Mouse (Mus musculus): ENCODE results near the gene Klhl21. TPM values are rescaled to one million over a fixed set of nuclear protein-coding genes. Genes with fewer than 3 reads are reported as not detected.

The Klhl21 gene
- 10 to 100 TPM; 17.8 to 21.4 TPM for total RNA-seq (2021)
- long read RNA-seq, experiment 1, transcript Klhl21-201 (4 exons, 3,986 nt): major isoform, 9 of 17 reads
- long read RNA-seq, experiment 1, partial matches to known transcripts: 8 of 17 reads
- long read RNA-seq, experiment 1, other reads (novel, unspliced or antisense): 0 of 17 reads
- long read RNA-seq, experiment 2, partial matches to known transcripts: 6 of 10 reads
- long read RNA-seq, experiment 2, other reads (novel, unspliced or antisense): 0 of 10 reads

DNA sequence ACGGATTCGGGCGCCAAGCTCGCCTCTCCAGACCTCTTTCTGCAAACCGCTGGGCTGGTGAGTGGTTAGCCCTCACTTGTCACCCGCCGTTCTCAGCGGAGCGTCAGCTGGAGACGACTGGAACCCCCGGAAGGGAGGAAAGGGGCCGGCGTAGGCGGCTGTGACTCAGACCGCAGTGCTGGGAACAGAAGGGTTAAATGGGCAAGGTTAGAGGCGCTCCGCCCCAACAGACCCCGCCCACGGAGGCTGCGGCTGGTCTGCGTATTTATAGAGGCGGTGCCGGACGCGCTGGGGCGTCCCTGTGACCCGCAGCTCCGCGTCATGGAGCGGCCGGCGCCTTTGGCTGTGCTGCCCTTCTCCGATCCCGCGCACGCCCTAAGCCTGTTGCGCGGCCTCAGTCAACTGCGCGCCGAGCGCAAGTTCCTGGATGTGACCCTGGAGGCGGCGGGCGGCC, at the start of gene Klhl21:
Gene Klhl21, plus strand, starts transcription at position 182 of the 454 bp plus-strand sequence.
- peak; percentile 97 for DNase-seq

GRCm38 (mm10) chr4:151959849-151960512, 48.6 kb upstream of the Klhl21 start:
- DNase-seq: no peak

- no peak for DNase-seq
Measured at GRCm38 (mm10) chr4:151960513-151960854, 48.1 kb upstream of the Klhl21 start.

- no peak for DNase-seq
Measured at GRCm38 (mm10) chr4:151962817-151963216, 45.8 kb upstream of the Klhl21 start.

GRCm38 (mm10) chr4:151968204-151968921, 40.2 kb upstream of the Klhl21 start:
- no peak for DNase-seq

DNA sequence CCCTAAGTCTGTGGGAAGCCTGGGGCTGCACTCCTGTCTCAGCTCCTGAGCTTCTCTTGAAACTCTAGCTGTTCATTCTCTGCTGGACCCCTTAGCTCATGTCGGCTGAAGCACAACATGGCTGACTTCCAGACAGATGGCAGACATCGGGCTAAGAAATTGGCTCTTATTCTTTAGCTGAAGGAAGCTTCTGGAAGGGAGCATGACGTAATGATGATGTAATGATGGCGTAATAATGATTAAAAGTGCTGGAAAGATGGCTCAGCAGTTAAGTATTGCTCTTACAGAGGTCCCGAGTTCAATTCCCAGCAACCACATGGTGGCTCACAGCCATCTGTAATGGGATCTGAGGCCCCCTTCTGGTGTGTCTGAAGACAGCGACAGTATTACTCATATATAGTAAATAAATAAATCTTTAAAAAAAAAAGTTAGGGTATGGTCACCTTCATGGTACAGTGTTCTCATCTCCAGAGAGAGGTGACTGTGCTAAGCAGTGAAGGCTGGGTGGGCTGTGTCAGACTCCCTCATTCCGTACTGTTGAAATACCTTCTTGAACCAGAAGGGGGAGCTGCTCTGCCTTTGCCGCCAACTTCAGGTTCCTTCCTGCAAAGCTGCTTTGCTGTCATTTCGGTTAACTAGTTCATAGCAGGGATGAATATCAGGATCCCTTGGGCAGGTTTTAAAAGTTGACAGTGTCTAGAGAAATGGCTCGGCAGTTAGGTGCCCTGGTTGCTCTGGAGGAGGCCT, 36.2 kb upstream of the Klhl21 start:
- peak; percentile 35 for DNase-seq

- DNase-seq: peak; percentile 58
Measured at GRCm38 (mm10) chr4:151975441-151975840, 33.2 kb upstream of the Klhl21 start.

DNA sequence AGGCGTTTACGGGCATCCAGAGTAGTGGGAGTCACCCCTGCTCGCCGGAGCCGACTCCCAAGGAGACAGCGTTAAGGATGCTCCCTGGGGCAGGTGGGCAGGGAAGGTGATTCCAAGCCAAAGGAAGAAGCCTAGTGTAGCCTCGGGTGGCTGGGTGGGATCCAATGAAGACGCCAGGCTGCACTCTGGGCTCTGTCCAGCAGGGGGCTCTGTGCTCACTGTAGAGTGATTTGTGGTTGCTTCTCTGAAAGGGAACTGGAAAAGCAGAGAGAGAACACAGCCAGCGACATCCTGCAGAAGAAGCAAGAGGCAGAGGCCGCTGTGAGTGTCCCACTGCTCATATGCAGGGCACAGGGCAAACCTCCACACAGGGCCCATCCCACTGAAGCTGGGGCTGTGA, 30.9 kb upstream of the Klhl21 start:
- peak; percentile 92 for DNase-seq

- DNase-seq: no peak
Measured at GRCm38 (mm10) chr4:151980699-151981098, 27.9 kb upstream of the Klhl21 start.

DNA sequence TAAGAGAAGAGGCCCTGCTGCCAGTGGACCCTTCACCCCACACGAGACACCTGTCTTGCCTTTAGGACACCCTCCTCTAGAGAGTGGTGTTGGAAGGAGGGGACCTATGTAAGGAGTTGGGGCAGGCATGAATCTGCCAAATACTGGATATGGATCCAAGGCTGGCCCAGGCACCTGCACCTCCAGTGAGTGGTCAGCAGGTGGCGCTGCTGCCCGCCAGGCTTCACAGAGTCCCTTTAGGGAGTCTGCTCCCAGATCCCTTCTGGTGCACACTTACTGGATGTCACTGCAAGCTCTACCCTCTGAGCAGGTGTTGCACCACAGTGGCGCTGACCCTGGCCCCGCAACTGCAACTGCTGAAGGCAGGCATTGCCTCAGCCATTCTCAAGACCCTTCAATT, 27.2 kb upstream of the Klhl21 start:
- DNase-seq: peak; percentile 92

DNA sequence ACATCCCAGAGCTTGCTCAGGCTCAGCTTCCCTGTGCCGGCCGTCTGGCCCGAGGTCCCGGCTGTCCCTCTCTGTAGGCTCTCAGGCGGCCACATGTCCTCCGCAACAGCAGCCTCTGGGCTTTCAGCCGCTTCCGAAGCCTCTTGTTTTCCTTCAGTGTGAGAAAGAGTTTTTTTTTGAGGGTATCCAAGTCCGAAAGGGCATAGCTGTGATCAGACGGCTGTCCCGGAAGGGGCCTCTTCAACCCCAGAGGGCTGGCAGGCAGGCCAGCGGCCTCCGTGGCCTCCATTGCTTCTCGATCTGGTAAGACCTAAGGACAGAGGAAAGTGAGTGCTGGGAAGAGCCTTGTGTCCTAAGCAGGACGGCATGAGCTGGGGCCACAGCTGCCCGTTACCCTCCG, 25.6 kb upstream of the Klhl21 start:
- no peak for DNase-seq

- peak; percentile 37 for DNase-seq
Measured at GRCm38 (mm10) chr4:151983560-151983959, 25.0 kb upstream of the Klhl21 start.

GRCm38 (mm10) chr4:151985886-151986285, 22.7 kb upstream of the Klhl21 start:
- no peak for DNase-seq

DNA sequence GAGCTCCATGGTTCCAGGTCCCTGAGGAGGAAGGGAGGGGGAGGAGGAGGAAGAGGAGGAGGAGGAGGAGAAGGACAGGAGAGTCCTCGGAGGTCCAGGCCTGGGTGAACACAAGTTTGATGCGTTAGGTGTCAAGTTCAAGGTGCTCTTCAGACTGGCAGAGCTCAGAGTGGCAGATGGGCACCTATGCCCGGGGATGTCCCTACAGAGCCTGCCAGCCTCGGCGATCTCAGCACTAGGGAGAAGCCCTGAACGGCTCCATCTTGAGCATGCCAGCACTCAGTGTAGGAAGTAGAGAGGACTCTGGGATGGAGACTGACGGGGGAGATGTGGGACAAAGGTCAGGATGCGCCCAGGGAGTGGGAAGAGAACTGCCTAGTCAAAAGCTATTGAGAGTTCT, 22.0 kb upstream of the Klhl21 start:
- DNase-seq: no peak

DNA sequence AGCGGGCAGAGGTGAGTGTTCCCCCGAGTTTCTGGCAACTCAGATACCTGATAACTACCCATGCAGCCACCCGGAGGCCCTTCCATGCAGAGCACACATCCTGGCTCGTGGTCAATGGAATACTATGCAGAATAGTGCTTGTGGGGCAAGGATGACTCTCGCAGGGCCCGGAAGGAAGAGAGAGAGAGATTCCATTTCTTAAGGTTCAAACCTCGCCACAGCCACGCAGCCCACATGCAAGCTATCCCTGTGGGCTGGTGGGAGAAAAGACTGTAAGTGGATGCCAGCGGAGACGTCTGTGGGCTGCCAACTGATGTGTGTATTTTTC, 20.6 kb upstream of the Klhl21 start:
- DNase-seq: no peak

DNA sequence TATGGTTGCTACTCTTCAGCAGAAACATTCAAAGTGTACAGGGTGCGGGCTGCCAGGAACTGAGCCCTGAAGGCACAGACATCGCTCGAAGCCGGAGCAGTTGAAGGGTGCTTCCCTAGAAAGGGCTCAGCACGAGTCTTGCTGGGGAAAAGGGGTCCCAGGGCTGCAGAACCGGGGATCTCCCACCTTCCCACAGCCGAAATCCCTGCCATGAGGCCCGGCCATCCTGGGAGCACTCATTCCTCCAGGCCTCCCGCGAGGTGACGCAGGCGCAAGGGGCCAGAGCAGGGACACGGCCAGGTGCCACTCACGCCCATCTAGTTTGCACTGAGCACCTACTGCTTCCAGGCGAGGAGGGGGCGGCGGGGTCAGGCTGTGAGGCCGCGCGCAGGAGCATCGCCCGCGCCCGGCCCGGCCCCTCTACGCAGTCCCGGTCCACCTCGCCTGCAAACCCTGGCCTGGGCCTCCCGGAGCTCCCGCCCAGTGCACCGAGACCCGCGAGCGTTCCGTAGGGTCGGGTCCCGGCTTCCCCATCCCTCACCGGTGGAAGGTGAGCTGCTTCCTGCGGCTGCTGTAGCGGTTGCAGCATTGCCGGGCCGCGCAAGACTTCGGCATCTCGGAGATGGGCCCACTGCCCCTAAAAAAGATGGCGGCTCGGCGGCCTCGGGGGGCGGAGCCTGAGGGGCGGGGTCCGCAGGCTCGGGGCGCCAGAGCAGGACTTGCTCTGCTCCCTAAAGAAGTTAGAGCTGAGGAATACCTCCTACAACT, 20.1 kb upstream of the Klhl21 start, which contains the start of gene Thap3:
Gene Thap3, minus strand, starts transcription at position 656 of the 768 bp plus-strand sequence.
- peak; percentile 91 for DNase-seq

GRCm38 (mm10) chr4:151989110-151989488, 19.5 kb upstream of the Klhl21 start:
- DNase-seq: no peak

DNA sequence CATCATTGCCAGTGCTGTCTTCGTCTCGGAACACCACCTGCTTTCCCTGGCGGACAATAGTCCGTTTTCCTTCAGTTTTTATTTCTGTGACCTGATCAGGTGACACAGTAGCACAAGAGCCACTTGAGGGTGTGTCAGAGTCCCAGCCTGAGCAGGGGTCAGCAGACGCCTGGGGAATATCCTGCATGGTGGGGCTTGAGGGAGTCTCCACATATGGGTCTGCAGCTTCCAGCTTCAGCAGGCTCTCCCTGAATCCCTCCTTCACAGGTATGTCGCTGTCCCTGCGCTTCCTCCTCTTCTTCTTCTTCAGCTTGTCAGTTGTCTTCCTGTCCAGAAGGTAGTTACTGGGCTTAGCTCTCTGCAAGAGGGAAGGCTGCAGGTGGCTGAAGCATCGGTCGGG, 16.5 kb upstream of the Klhl21 start:
- DNase-seq: no peak

- DNase-seq: no peak
Measured at GRCm38 (mm10) chr4:151993035-151993434, 15.6 kb upstream of the Klhl21 start.

- peak; percentile 61 for DNase-seq
Measured at GRCm38 (mm10) chr4:151994228-151995171, 14.1 kb upstream of the Klhl21 start.
